Mouse (Mus musculus): ENCODE measurements around the gene Wbp11. TPM values are rescaled to one million over a fixed set of nuclear protein-coding genes. Genes with fewer than 3 reads are reported as not detected.
A peak's percentile ranks its signal among the peaks of the same experiment; 100 is the strongest.

The Wbp11 gene
- 65.9 TPM for polyA plus RNA-seq (2012; fragmentation: generic; extraction: Trizol)
- long read RNA-seq, experiment 1, transcript Wbp11-201 (12 exons, 2,739 nt): major isoform, 8 of 19 reads
- long read RNA-seq, experiment 1, partial matches to known transcripts: 9 of 19 reads
- long read RNA-seq, experiment 1, other reads (novel, unspliced or antisense): 2 of 19 reads
- long read RNA-seq, experiment 2, transcript Wbp11-201 (12 exons, 2,739 nt): major isoform, 208 of 292 reads
- long read RNA-seq, experiment 2, partial matches to known transcripts: 28 of 292 reads
- long read RNA-seq, experiment 2, other reads (novel, unspliced or antisense): 55 of 292 reads

- H3ac ChIP-seq (ENCODE audit: control insufficient read depth, insufficient read length, low read depth): peak within 1 kb of the TSS; percentile 77
- no peaks in the 10 kb centered on the region for H3K27me3 ChIP-seq (ENCODE audit: control insufficient read depth, insufficient read depth, insufficient read length)
- peaks cover 28% of the 10 kb centered on the region for H3K79me3 ChIP-seq (ENCODE audit: low read depth)
- peaks cover 23% of the 10 kb centered on the region for H3K36me3 ChIP-seq (ENCODE audit: control insufficient read depth, insufficient read depth)
- TF ChIP-seq CTCF (IDR thresholded peaks at IDR 0.05; ENCODE audit: control insufficient read depth, insufficient read depth, insufficient read length) (no peak), MAX (IDR thresholded peaks at IDR 0.05) (no peak), USF1 (IDR thresholded peaks at IDR 0.05; ENCODE audit: low read depth) (no peak), MYOG (IDR thresholded peaks at IDR 0.05; ENCODE audit: control insufficient read depth, extremely low read depth, insufficient read length) (no peak), CEBPB (IDR thresholded peaks at IDR 0.05; ENCODE audit: low read depth) (no peak), MYOD1 (IDR thresholded peaks at IDR 0.05; ENCODE audit: control insufficient read depth, insufficient read length, low read depth) (no peak), FOSL1 (IDR thresholded peaks at IDR 0.05; ENCODE audit: insufficient read depth, low read length, poor library complexity, severe bottlenecking) (no peak)
- H3K79me2 ChIP-seq (ENCODE audit: control insufficient read depth, insufficient read depth): peaks cover 40% of the 10 kb centered on the region
- peak within 1 kb of the TSS; percentile 92 for H3K4me3 ChIP-seq (ENCODE audit: insufficient read depth, poor library complexity, severe bottlenecking)
Observed at GRCm38 (mm10) chr6:136827881-136828561, at the start of gene Wbp11. TSS of gene Wbp11 (minus strand) at chr6:136828233.

GRCm38 (mm10) chr6:136875670-136876069, 47.6 kb upstream of the Wbp11 start, which contains the start of gene Mgp:
TSS of gene Mgp (minus strand) at chr6:136875823.
- peak within 1 kb of the TSS; percentile 9 for H3ac ChIP-seq (ENCODE audit: control insufficient read depth, insufficient read length, low read depth)
- no peak within 1 kb of the TSS for H3K4me3 ChIP-seq (ENCODE audit: insufficient read depth, poor library complexity, severe bottlenecking)
- no peaks in the 10 kb centered on the region for H3K27me3 ChIP-seq (ENCODE audit: control insufficient read depth, insufficient read depth, insufficient read length)
- no peaks in the 10 kb centered on the region for H3K79me2 ChIP-seq (ENCODE audit: control insufficient read depth, insufficient read depth)
- TF ChIP-seq CEBPB (IDR thresholded peaks at IDR 0.05; ENCODE audit: low read depth) (no peak), FOSL1 (IDR thresholded peaks at IDR 0.05; ENCODE audit: insufficient read depth, low read length, poor library complexity, severe bottlenecking) (no peak), CTCF (IDR thresholded peaks at IDR 0.05; ENCODE audit: control insufficient read depth, insufficient read depth, insufficient read length) (no peak), MAX (IDR thresholded peaks at IDR 0.05) (no peak), MYOD1 (IDR thresholded peaks at IDR 0.05; ENCODE audit: control insufficient read depth, insufficient read length, low read depth) (no peak), MYOG (IDR thresholded peaks at IDR 0.05; ENCODE audit: control insufficient read depth, extremely low read depth, insufficient read length) (no peak), USF1 (IDR thresholded peaks at IDR 0.05; ENCODE audit: low read depth) (no peak)
- H3K79me3 ChIP-seq (ENCODE audit: low read depth): no peaks in the 10 kb centered on the region
- H3K36me3 ChIP-seq (ENCODE audit: control insufficient read depth, insufficient read depth): no peaks in the 10 kb centered on the region

GRCm38 (mm10) chr6:136874599-136874998, 46.6 kb upstream of the Wbp11 start:
- Histone ChIP-seq H3K79me2 (ENCODE audit: control insufficient read depth, insufficient read depth) (no peaks in the 10 kb centered on the region), H3K79me3 (ENCODE audit: low read depth) (no peaks in the 10 kb centered on the region), H3ac (ENCODE audit: control insufficient read depth, insufficient read length, low read depth) (no peak overlapping the region), H3K36me3 (ENCODE audit: control insufficient read depth, insufficient read depth) (no peaks in the 10 kb centered on the region), H3K27me3 (ENCODE audit: control insufficient read depth, insufficient read depth, insufficient read length) (no peaks in the 10 kb centered on the region), H3K4me3 (ENCODE audit: insufficient read depth, poor library complexity, severe bottlenecking) (no peak overlapping the region)
- TF ChIP-seq CTCF (IDR thresholded peaks at IDR 0.05; ENCODE audit: control insufficient read depth, insufficient read depth, insufficient read length) (no peak), MAX (IDR thresholded peaks at IDR 0.05) (no peak), FOSL1 (IDR thresholded peaks at IDR 0.05; ENCODE audit: insufficient read depth, low read length, poor library complexity, severe bottlenecking) (no peak), CEBPB (IDR thresholded peaks at IDR 0.05; ENCODE audit: low read depth) (no peak)

GRCm38 (mm10) chr6:136868921-136869320, 40.9 kb upstream of the Wbp11 start:
- H3K79me3 ChIP-seq (ENCODE audit: low read depth): no peaks in the 10 kb centered on the region
- no peak overlapping the region for H3K4me3 ChIP-seq (ENCODE audit: insufficient read depth, poor library complexity, severe bottlenecking)
- no peaks in the 10 kb centered on the region for H3K79me2 ChIP-seq (ENCODE audit: control insufficient read depth, insufficient read depth)
- H3K36me3 ChIP-seq (ENCODE audit: control insufficient read depth, insufficient read depth): no peaks in the 10 kb centered on the region
- no peak for TF ChIP-seq USF1 (IDR thresholded peaks at IDR 0.05; ENCODE audit: low read depth)
- TF ChIP-seq FOSL1 (IDR thresholded peaks at IDR 0.05; ENCODE audit: insufficient read depth, low read length, poor library complexity, severe bottlenecking): no peak
- TF ChIP-seq MYOG (IDR thresholded peaks at IDR 0.05; ENCODE audit: control insufficient read depth, extremely low read depth, insufficient read length): no peak
- no peaks in the 10 kb centered on the region for H3K27me3 ChIP-seq (ENCODE audit: control insufficient read depth, insufficient read depth, insufficient read length)
- no peak overlapping the region for H3ac ChIP-seq (ENCODE audit: control insufficient read depth, insufficient read length, low read depth)

GRCm38 (mm10) chr6:136866150-136866549, 38.1 kb upstream of the Wbp11 start:
- no peaks in the 10 kb centered on the region for H3K36me3 ChIP-seq (ENCODE audit: control insufficient read depth, insufficient read depth)
- no peak overlapping the region for H3K4me3 ChIP-seq (ENCODE audit: insufficient read depth, poor library complexity, severe bottlenecking)
- H3K27me3 ChIP-seq (ENCODE audit: control insufficient read depth, insufficient read depth, insufficient read length): no peaks in the 10 kb centered on the region
- TF ChIP-seq MYOG (IDR thresholded peaks at IDR 0.05; ENCODE audit: control insufficient read depth, extremely low read depth, insufficient read length) (no peak), CEBPB (IDR thresholded peaks at IDR 0.05; ENCODE audit: low read depth) (no peak), FOSL1 (IDR thresholded peaks at IDR 0.05; ENCODE audit: insufficient read depth, low read length, poor library complexity, severe bottlenecking) (no peak), MYOD1 (IDR thresholded peaks at IDR 0.05; ENCODE audit: control insufficient read depth, insufficient read length, low read depth) (no peak), USF1 (IDR thresholded peaks at IDR 0.05; ENCODE audit: low read depth) (no peak), MAX (IDR thresholded peaks at IDR 0.05) (no peak), CTCF (IDR thresholded peaks at IDR 0.05; ENCODE audit: control insufficient read depth, insufficient read depth, insufficient read length) (no peak)
- H3K79me2 ChIP-seq (ENCODE audit: control insufficient read depth, insufficient read depth): no peaks in the 10 kb centered on the region
- H3ac ChIP-seq (ENCODE audit: control insufficient read depth, insufficient read length, low read depth): no peak overlapping the region
- H3K79me3 ChIP-seq (ENCODE audit: low read depth): no peaks in the 10 kb centered on the region
